In the genomic region with DNA sequence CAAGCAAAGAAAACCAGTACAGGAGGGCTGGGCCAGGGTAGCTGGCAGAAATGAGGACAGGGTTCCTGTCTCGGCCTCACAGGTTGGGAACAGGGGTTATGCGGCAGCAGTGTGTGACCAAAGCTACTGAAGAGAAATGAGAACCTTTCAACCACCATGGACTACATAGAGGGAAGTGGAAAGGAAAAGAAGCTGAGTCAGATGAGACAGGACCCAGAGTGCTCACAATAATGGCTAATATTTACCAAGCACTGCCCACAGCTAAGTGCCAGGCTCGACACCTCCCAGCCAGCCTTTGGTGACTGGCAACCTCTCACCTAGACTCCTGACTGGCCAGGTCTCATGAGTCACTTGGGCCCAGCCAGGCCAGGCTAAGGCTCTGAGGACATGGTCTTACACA, we compare ENCODE assay signal across 11 mouse cellular contexts. TPM values are rescaled to one million over a fixed set of nuclear protein-coding genes. Genes with fewer than 3 reads are reported as not detected.
DNase-seq lines count a peak whose midpoint lies in the region; ATAC-seq lines count a peak whose summit lies in the region.
"Had no signal": no experiment of that assay in that cellular context is flagged by ENCODE, and none has a peak within 500 bp of the region (broad histone marks: within the 10 kb centered on the region; RNA-seq: fewer than 3 reads in every experiment).

No protein-coding gene starts in this region.

- no peak for DNase-seq in liver
- DNase-seq in natural killer cell, adult 2 months (ENCODE audit: low spot score in 2 of 2), result no peak
- no peak for DNase-seq in spleen, postnatal 36 days (ENCODE audit: low spot score in 2 of 2)
- DNase-seq: embryo, embryonic 11 days had no signal

- 48% methylated on average over 3 of the region's 3 CpGs for WGBS in liver, embryonic 15.5 days (ENCODE audit: insufficient replicate concordance)
- 59% methylated on average over 3 of the region's 3 CpGs for WGBS in kidney, embryonic 15.5 days
- 63% methylated on average over 3 of the region's 3 CpGs for WGBS in hindbrain, embryonic 16.5 days

- no peaks in the 10 kb centered on the region for H3K27me3 ChIP-seq in liver, embryonic 15.5 days
- no peaks in the 10 kb centered on the region for H3K27me3 ChIP-seq in kidney, embryonic 15.5 days
- H3K27me3 ChIP-seq in hindbrain, embryonic 16.5 days (replicated peaks; ENCODE audit: control insufficient read depth, insufficient read depth, low read length), result no peaks in the 10 kb centered on the region
- H3K27me3 ChIP-seq: forebrain, embryonic 15.5 days; hindbrain, embryonic 12.5 days had no signal

- no peak overlapping the region for H3K4me3 ChIP-seq in liver, embryonic 15.5 days (replicated peaks)
- no peak overlapping the region for H3K4me3 ChIP-seq in kidney, embryonic 15.5 days (replicated peaks)
- H3K4me3 ChIP-seq in hindbrain, embryonic 16.5 days (ENCODE audit: low read length), result no peak overlapping the region
- H3K4me3 ChIP-seq: forebrain, embryonic 15.5 days; hindbrain, embryonic 12.5 days had no signal

- H3K27ac ChIP-seq in liver, embryonic 15.5 days (replicated peaks), result no peak overlapping the region
- peak overlapping the region; percentile 72 for H3K27ac ChIP-seq in kidney, embryonic 15.5 days
- H3K27ac ChIP-seq in hindbrain, embryonic 16.5 days (ENCODE audit: low read depth, low read length), result no peak overlapping the region
- H3K27ac ChIP-seq: forebrain, embryonic 15.5 days; hindbrain, embryonic 12.5 days had no signal

- no peaks in the 10 kb centered on the region for H3K9me3 ChIP-seq in liver, embryonic 15.5 days (replicated peaks)
- no peaks in the 10 kb centered on the region for H3K9me3 ChIP-seq in kidney, embryonic 15.5 days (replicated peaks)
- H3K9me3 ChIP-seq in hindbrain, embryonic 16.5 days (ENCODE audit: control insufficient read depth, low read length), result no peaks in the 10 kb centered on the region
- H3K9me3 ChIP-seq: forebrain, embryonic 15.5 days; hindbrain, embryonic 12.5 days had no signal

- no peak overlapping the region for H3K9ac ChIP-seq in liver, embryonic 15.5 days
- H3K9ac ChIP-seq in kidney, embryonic 15.5 days, result no peak overlapping the region
- H3K9ac ChIP-seq in hindbrain, embryonic 16.5 days (ENCODE audit: low read depth, low read length), result no peak overlapping the region
- H3K9ac ChIP-seq: forebrain, embryonic 15.5 days; hindbrain, embryonic 12.5 days had no signal

- no peaks in the 10 kb centered on the region for H3K36me3 ChIP-seq in liver, embryonic 15.5 days (replicated peaks)
- H3K36me3 ChIP-seq in kidney, embryonic 15.5 days, result no peaks in the 10 kb centered on the region
- H3K36me3 ChIP-seq in hindbrain, embryonic 16.5 days (ENCODE audit: control insufficient read depth, insufficient read depth, low read length), result no peaks in the 10 kb centered on the region
- H3K36me3 ChIP-seq: forebrain, embryonic 15.5 days; hindbrain, embryonic 12.5 days had no signal

- ATAC-seq in liver, embryonic 15.5 days (ENCODE audit: insufficient read depth), result peak; percentile 9; the same call in 1 of the 2 replicates
- peak; percentile 54 for ATAC-seq in granulocyte monocyte progenitor cell, adult 5-6 weeks (replicated peaks; ENCODE audit: poor library complexity, severe bottlenecking)
- ATAC-seq in kidney, embryonic 15.5 days (replicated peaks; ENCODE audit: low FRiP score), result peak; percentile 50
- ATAC-seq in megakaryocyte progenitor cell, adult 5-6 weeks (replicated peaks; ENCODE audit: poor library complexity), result peak; percentile 69
- no peak for ATAC-seq in hindbrain, embryonic 16.5 days
- ATAC-seq: forebrain, embryonic 15.5 days had no signal

- peaks cover 5% of the 10 kb centered on the region; the same call in 1 of the 2 replicates for H3K4me1 ChIP-seq in liver, embryonic 15.5 days (replicated peaks)
- peaks cover 76% of the 10 kb centered on the region for H3K4me1 ChIP-seq in kidney, embryonic 15.5 days
- H3K4me1 ChIP-seq in hindbrain, embryonic 16.5 days (ENCODE audit: control insufficient read depth, insufficient read depth, low read depth, low read length), result peaks cover 26% of the 10 kb centered on the region

- H3K4me2 ChIP-seq in liver, embryonic 15.5 days, result no peak overlapping the region
- H3K4me2 ChIP-seq in kidney, embryonic 15.5 days, result no peak overlapping the region
- H3K4me2 ChIP-seq in hindbrain, embryonic 16.5 days (ENCODE audit: low read length), result no peak overlapping the region
- H3K4me2 ChIP-seq: forebrain, embryonic 15.5 days; hindbrain, embryonic 12.5 days had no signal

RNA-seq across cellular contexts. Expression of gene Cmtm4, which starts 11.6 kb away (rescaled TPM):
- 0.38 and 0.64 TPM in 2 replicates for polyA plus RNA-seq in liver, embryonic 15.5 days (2015; fragmentation: Nextera tagmentation; extraction: Ambion mirVana)
- 0.58 and 1.4 TPM in 2 replicates for total RNA-seq in granulocyte monocyte progenitor cell, adult 5-6 weeks (2014; fragmentation: Nextera tagmentation)
- total RNA-seq in granulocyte monocyte progenitor cell, adult 5-6 weeks (2017), result 0.31 and 0.90 TPM in 2 replicates
- polyA plus RNA-seq in kidney, embryonic 15.5 days (2015; fragmentation: Nextera tagmentation; extraction: Ambion mirVana), result 3.9 and 4.1 TPM in 2 replicates
- 0.79 and 0.85 TPM in 2 replicates for total RNA-seq in megakaryocyte progenitor cell, adult 5-6 weeks (2015)
- total RNA-seq in megakaryocyte progenitor cell, adult 5-6 weeks (2017), result 0.84 and 0.87 TPM in 2 replicates
- polyA plus RNA-seq in hindbrain, embryonic 16.5 days (2015; fragmentation: Nextera tagmentation; extraction: Ambion mirVana), result 3.0 TPM in 2 replicates

RNA-seq across cellular contexts. Expression of gene Cmtm3, which starts 44.8 kb away (rescaled TPM):
- polyA plus RNA-seq in liver, embryonic 15.5 days (2015; fragmentation: Nextera tagmentation; extraction: Ambion mirVana), result 17.6 and 18.5 TPM in 2 replicates
- total RNA-seq in granulocyte monocyte progenitor cell, adult 5-6 weeks (2014; fragmentation: Nextera tagmentation), result 37.4 and 54.3 TPM in 2 replicates
- 16.2 and 18.6 TPM in 2 replicates for total RNA-seq in granulocyte monocyte progenitor cell, adult 5-6 weeks (2017)
- 152 and 174 TPM in 2 replicates for polyA plus RNA-seq in kidney, embryonic 15.5 days (2015; fragmentation: Nextera tagmentation; extraction: Ambion mirVana)
- 28.2 and 39.9 TPM in 2 replicates for total RNA-seq in megakaryocyte progenitor cell, adult 5-6 weeks (2015)
- 12.0 and 21.6 TPM in 2 replicates for total RNA-seq in megakaryocyte progenitor cell, adult 5-6 weeks (2017)
- 44.2 and 47.2 TPM in 2 replicates for polyA plus RNA-seq in hindbrain, embryonic 16.5 days (2015; fragmentation: Nextera tagmentation; extraction: Ambion mirVana)

RNA-seq across cellular contexts. Expression of gene Dync1li2, which starts 58.9 kb away (rescaled TPM):
- 10.5 and 11.5 TPM in 2 replicates for polyA plus RNA-seq in liver, embryonic 15.5 days (2015; fragmentation: Nextera tagmentation; extraction: Ambion mirVana)
- total RNA-seq in granulocyte monocyte progenitor cell, adult 5-6 weeks (2014; fragmentation: Nextera tagmentation), result 13.9 and 21.2 TPM in 2 replicates
- 43.4 and 44.1 TPM in 2 replicates for total RNA-seq in granulocyte monocyte progenitor cell, adult 5-6 weeks (2017)
- 59.5 and 62.6 TPM in 2 replicates for polyA plus RNA-seq in kidney, embryonic 15.5 days (2015; fragmentation: Nextera tagmentation; extraction: Ambion mirVana)
- 14.7 and 25.4 TPM in 2 replicates for total RNA-seq in megakaryocyte progenitor cell, adult 5-6 weeks (2015)
- total RNA-seq in megakaryocyte progenitor cell, adult 5-6 weeks (2017), result 46.5 and 52.6 TPM in 2 replicates
- polyA plus RNA-seq in hindbrain, embryonic 16.5 days (2015; fragmentation: Nextera tagmentation; extraction: Ambion mirVana), result 97.9 and 112 TPM in 2 replicates
